Mouse (Mus musculus): ENCODE data around the gene Zfp668.

GRCm38 (mm10) chr7:127842001-127842718, 34.5 kb downstream of the Zfp668 start:
- TF ChIP-seq CTCF (IDR thresholded peaks at IDR 0.05; ENCODE audit: borderline replicate concordance, insufficient read depth, low read depth, low read length) = no peak
- peak; percentile 77; the same call in 1 of the 2 replicates for TF ChIP-seq POLR2A (IDR thresholded peaks at IDR 0.05; ENCODE audit: borderline replicate concordance, insufficient read depth, low read length)
